Mouse (Mus musculus) lung, embryonic 14.5 days (tissue): Measurements from ENCODE around the gene Rps11. TPM values are rescaled to one million over a fixed set of nuclear protein-coding genes. Genes with fewer than 3 reads are reported as not detected.

Experiments
- ATAC-seq: fragments of 200-750 bp; cut with Nextera tagmentation; 2 replicates; pipeline ENCODE4 v1.8.0; 2017; ENCODE audit warnings: mild to moderate bottlenecking, moderate TSS enrichment, moderate library complexity; ENCODE audit not compliant: insufficient read depth
- DNase-seq: peaks from one replicate; pipeline ENCODE4 v3.0.0-alpha.2; 2015
- H3K27ac ChIP-seq: fragments of 300-500 bp; sonication (generic); 2 replicates; pipeline ENCODE4 v1.5.1; 2014; ENCODE audit warnings: low read depth, mild to moderate bottlenecking, moderate library complexity
- H3K27me3 ChIP-seq: fragments of 300-500 bp; sonication (generic); 2 replicates; pipeline ENCODE4 v1.6.1; 2014; ENCODE audit warnings: low read length, control low read depth; ENCODE audit not compliant: insufficient read depth
- H3K36me3 ChIP-seq: fragments of 300-500 bp; sonication (generic); 2 replicates; pipeline ENCODE4 v1.6.1; 2014; ENCODE audit warnings: control low read depth; ENCODE audit not compliant: insufficient read depth
- H3K4me1 ChIP-seq: fragments of 300-500 bp; sonication (generic); 2 replicates; pipeline ENCODE4 v1.6.1; 2014; ENCODE audit warnings: antibody characterized with exemption, control low read depth; ENCODE audit not compliant: insufficient read depth
- H3K4me2 ChIP-seq: fragments of 300-500 bp; sonication (generic); 2 replicates; pipeline ENCODE4 v1.6.1; 2014; ENCODE audit warnings: mild to moderate bottlenecking
- H3K4me3 ChIP-seq: fragments of 300-500 bp; sonication (generic); 2 replicates; pipeline ENCODE4 v1.5.1; 2014; ENCODE audit warnings: low read depth, low read length
- H3K9ac ChIP-seq: fragments of 300-500 bp; sonication (generic); 2 replicates; pipeline ENCODE4 v1.6.1; 2014
- H3K9me3 ChIP-seq: fragments of 300-500 bp; sonication (generic); 2 replicates; pipeline ENCODE4 v1.6.1; 2016; ENCODE audit warnings: low read depth, low read length, control low read depth
- CTCF ChIP-seq: IDR thresholded peaks from 2 replicates; pipeline ENCODE4 v1.5.1; 2016; ENCODE audit warnings: antibody characterized with exemption, low read depth
- WGBS: fragments of 180-500 bp; shearing (Covaris S2); extraction: QIAGEN DNeasy Blood & Tissue Kit; methylation state at CpG from one replicate; pipeline ENCODE4 v1.1.7; 2014; 5-methylcytosine and 5-hydroxymethylcytosine counted together
- polyA plus RNA-seq: library from polyadenylated mRNA; unstranded; fragments of >200 nt; fragmentation: Nextera tagmentation; extraction: Ambion mirVana; gene quantifications from 2 replicates; pipeline ENCODE4 v1.2.1, GENCODE M21; 2014

Rps11 gene
- polyA plus RNA-seq, 1 experiment from 2014 or later = 1,873 TPM

DNA sequence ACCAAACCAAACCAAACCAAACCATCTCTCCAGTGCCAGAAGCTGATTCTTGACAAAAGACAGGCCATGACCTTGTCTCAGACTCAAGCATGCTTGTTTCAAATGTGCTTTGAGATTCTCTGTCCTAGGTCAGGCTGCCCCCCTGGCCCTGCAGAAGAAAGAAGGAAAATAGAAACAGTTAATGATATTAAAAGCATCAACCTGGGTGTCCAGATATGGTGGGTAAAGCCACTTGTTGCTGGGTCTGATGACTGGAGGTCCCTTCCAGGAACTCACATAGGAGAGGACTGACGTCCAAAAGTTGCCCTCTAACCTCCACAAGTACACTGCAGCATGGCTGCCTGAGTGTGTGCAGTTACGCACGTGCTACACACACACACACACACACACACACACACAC lies 36.6 kb upstream of the Rps11 start:
- Histone ChIP-seq H3K27me3 (peaks cover 36% of the 10 kb centered on the region), H3K9me3 (no peaks in the 10 kb centered on the region), H3K4me1 (peaks cover 4% of the 10 kb centered on the region; the same call in 1 of the 2 replicates), H3K36me3 (peaks cover 33% of the 10 kb centered on the region; the same call in 1 of the 2 replicates), H3K4me3 (no peak overlapping the region), H3K9ac (no peak overlapping the region), H3K4me2 (no peak overlapping the region), H3K27ac (no peak overlapping the region)
- no peak for ATAC-seq
- DNase-seq = no peak
- WGBS = 80% methylated on average over 3 of the region's 3 CpGs
- TF ChIP-seq CTCF = no peak

DNA sequence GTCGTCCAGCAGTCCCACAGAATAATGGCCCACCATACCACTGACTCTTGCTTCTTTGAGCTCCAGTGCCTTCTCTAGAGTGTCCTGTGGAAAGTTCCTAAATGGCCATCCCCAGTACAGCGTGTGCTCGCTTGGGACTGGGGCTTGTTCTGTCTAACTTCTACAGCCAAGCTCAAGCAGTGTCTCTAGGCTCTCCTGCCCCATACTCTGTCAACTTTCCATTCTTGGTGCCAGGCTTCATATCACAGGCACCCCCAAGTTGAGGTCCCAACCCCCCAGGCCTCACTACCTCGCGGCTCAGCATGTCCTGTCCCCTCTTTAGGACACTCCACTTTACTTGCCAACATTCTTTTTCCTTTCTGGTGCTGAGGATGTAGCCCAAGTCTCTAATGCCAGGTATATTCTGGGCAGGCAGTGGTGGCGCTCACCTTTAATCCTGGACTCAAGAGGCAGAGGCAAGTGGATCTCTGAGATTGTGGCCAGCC lies 36.1 kb upstream of the Rps11 start:
- no peak for DNase-seq
- no peak overlapping the region for H3K4me2 ChIP-seq
- peaks cover 4% of the 10 kb centered on the region; the same call in 1 of the 2 replicates for H3K4me1 ChIP-seq
- no peak for TF ChIP-seq CTCF
- H3K27ac ChIP-seq = no peak overlapping the region
- 92% methylated on average over 6 of the region's 6 CpGs for WGBS
- no peak overlapping the region for H3K9ac ChIP-seq
- no peak for ATAC-seq
- H3K27me3 ChIP-seq = peaks cover 31% of the 10 kb centered on the region
- no peak overlapping the region for H3K4me3 ChIP-seq
- H3K36me3 ChIP-seq = peaks cover 35% of the 10 kb centered on the region; the same call in 1 of the 2 replicates
- no peaks in the 10 kb centered on the region for H3K9me3 ChIP-seq

DNA sequence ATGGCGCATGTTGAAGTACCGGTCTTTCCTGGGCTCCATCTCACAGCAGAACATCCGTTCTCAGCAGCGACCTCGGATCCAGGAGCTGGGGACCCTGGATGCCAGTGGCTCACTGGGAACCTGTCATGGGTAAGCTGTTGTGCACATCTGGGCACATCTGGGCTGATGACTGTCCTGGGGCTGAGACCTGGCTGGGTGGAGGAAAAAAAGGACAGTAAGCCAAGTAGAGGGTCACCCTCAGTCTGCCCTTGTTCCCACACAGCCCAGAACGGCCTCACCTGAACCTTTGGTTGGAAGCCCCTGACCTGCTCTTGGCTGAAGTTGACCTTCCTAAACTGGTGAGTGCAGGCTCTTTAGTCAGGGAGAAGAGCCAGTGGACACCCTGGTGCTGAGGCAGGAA lies 34.8 kb upstream of the Rps11 start:
- H3K4me1 ChIP-seq = peaks cover 4% of the 10 kb centered on the region; the same call in 1 of the 2 replicates
- no peak for DNase-seq
- TF ChIP-seq CTCF = no peak
- no peak for ATAC-seq
- no peak overlapping the region for H3K4me3 ChIP-seq
- H3K27me3 ChIP-seq = peaks cover 17% of the 10 kb centered on the region
- no peak overlapping the region for H3K27ac ChIP-seq
- no peak overlapping the region for H3K4me2 ChIP-seq
- no peak overlapping the region for H3K9ac ChIP-seq
- H3K9me3 ChIP-seq = no peaks in the 10 kb centered on the region
- H3K36me3 ChIP-seq = peaks cover 35% of the 10 kb centered on the region; the same call in 1 of the 2 replicates
- 91% methylated on average over 6 of the region's 6 CpGs for WGBS

DNA sequence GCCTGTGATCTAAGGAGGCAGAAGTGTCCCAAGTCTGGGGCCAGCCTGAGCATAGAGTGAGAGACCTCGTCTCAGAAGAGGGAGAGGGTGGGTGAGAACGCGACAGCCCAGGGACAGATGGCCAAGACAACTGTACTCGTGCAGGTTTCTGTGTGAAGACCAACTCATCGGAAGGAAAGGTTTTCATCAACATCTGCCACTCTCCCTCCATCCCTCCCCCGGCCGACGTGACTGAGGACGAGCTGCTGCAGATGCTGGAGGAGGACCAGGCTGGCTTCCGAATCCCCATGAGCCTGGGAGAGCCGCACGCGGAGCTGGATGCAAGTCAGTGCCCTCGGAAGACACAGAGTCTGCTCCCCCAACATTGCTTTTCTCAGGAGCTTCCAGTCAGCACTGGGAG lies 33.2 kb upstream of the Rps11 start:
- 83% methylated on average over 14 of the region's 14 CpGs for WGBS
- Histone ChIP-seq H3K4me1 (peaks cover 2% of the 10 kb centered on the region; the same call in 1 of the 2 replicates), H3K9ac (no peak overlapping the region), H3K4me2 (no peak overlapping the region), H3K36me3 (peaks cover 35% of the 10 kb centered on the region; the same call in 1 of the 2 replicates), H3K9me3 (no peaks in the 10 kb centered on the region), H3K27ac (no peak overlapping the region), H3K27me3 (peaks cover 2% of the 10 kb centered on the region), H3K4me3 (no peak overlapping the region)
- ATAC-seq (no peak), DNase-seq (no peak)
- TF ChIP-seq CTCF = no peak

DNA sequence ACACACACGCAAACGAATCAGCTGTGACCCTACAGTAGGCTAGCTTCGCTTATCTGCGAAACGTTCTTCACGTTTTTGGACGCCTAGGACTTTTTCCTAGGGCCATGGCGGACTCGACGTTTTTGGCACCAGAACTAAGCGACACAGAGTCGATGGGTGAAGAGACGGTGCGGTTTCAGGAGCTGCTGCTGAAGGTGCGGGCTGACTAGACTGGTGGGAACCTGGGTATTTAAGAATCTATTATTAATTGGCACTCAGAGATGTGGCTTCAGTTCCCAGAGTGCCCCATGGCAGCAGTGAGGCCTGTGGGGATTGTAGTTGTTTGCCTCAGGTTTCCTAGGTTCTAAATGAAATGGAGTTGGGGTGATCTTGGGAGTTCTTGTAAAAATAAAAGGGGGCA lies 32.0 kb upstream of the Rps11 start:
- Histone ChIP-seq H3K4me1 (0 out of 2 replicates have a peak, but pooled peaks cover 7% of the 10 kb centered on the region), H3K9ac (no peak overlapping the region), H3K36me3 (peaks cover 35% of the 10 kb centered on the region; the same call in 1 of the 2 replicates), H3K9me3 (no peaks in the 10 kb centered on the region), H3K4me3 (no peak overlapping the region), H3K27me3 (no peaks in the 10 kb centered on the region), H3K27ac (no peak overlapping the region), H3K4me2 (no peak overlapping the region)
- DNase-seq (no peak), ATAC-seq (no peak)
- no peak for TF ChIP-seq CTCF
- WGBS = 87% methylated on average over 15 of the region's 15 CpGs

GRCm38 (mm10) chr7:45155590-45155989 lies 31.4 kb upstream of the Rps11 start:
- Histone ChIP-seq H3K36me3 (peaks cover 34% of the 10 kb centered on the region; the same call in 1 of the 2 replicates), H3K4me3 (no peak overlapping the region), H3K9ac (no peak overlapping the region), H3K27me3 (no peaks in the 10 kb centered on the region), H3K4me2 (peak overlapping the region; percentile 85), H3K27ac (0 out of 2 replicates have a peak overlapping the region, but pooled peaks have one; percentile 10), H3K4me1 (peaks cover 11% of the 10 kb centered on the region), H3K9me3 (no peaks in the 10 kb centered on the region)
- DNase-seq (no peak), ATAC-seq (no peak)
- TF ChIP-seq CTCF = no peak
- 80% methylated on average over 9 of the region's 9 CpGs for WGBS

DNA sequence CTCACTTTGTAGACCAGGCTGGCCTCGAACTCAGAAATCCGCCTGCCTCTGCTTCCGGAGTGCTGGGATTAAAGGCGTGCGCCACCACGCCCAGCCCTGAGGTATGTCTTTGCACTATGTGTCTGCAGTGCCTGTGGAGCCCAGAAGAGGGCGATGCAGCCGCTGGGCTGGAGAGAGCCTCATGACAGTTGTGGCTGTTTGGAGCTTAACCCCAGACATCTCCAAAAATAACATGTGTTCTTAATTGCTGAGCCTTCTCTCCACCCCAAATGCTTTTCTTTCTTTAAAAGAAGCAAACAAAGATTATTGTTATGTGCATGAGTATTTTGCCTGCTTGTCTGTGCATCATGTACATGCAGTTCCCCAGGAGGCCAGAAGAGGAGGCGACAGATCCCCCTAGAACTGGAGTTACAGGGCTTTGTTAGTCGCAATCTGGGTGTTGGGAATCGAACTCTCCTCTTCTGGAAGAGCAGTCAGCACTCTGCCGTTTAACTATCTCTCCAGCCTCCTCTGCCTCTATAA lies 30.8 kb upstream of the Rps11 start:
- ATAC-seq (no peak; the same call in 1 of the 2 replicates), DNase-seq (peak; percentile 67)
- H3K27ac ChIP-seq = peak overlapping the region; percentile 24; the same call in 1 of the 2 replicates
- H3K27me3 ChIP-seq = no peaks in the 10 kb centered on the region
- peaks cover 16% of the 10 kb centered on the region for H3K4me1 ChIP-seq
- 72% methylated on average over 12 of the region's 12 CpGs for WGBS
- H3K9ac ChIP-seq = peak overlapping the region; percentile 13; the same call in 1 of the 2 replicates
- peak overlapping the region; percentile 54 for H3K4me3 ChIP-seq
- TF ChIP-seq CTCF = peak; percentile 54
- no peaks in the 10 kb centered on the region for H3K9me3 ChIP-seq
- H3K4me2 ChIP-seq = peak overlapping the region; percentile 85
- H3K36me3 ChIP-seq = peaks cover 29% of the 10 kb centered on the region; the same call in 1 of the 2 replicates
